Mouse (Mus musculus): ENCODE results near the gene Atp1b2.

DNA sequence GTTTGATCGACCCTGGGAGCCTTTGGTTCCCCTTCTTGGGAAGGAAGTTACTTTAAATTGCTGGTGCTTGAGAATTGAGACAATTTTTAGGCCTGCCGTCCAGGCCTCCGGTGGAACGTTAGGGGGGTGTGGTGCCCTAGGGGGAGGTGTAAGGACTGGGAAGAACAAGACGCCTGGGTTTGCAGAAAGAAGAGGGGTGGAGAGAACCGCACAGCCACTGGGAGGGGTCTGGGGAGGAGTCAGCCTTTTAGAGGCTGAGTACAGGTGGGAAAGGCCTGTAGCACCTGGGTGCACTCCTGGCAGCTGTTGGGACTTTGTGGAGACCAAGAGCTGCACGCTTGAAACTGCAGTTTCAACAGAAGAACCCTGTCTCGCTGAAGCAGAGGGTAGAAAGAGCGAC is 49.0 kb upstream of the Atp1b2 start:
- TF ChIP-seq POLR2A (IDR thresholded peaks at IDR 0.05; ENCODE audit: low read depth, low read length) (no peak), NELFE (IDR thresholded peaks at IDR 0.05; ENCODE audit: low read depth, low read length) (no peak), JUN (IDR thresholded peaks at IDR 0.05; ENCODE audit: insufficient read depth, low read depth, low read length) (no peak), ETS1 (conservative IDR thresholded peaks at IDR 0.05; ENCODE audit: low read depth, low read length) (no peak), CTCF (conservative IDR thresholded peaks at IDR 0.05 in 1 of 2, IDR thresholded peaks at IDR 0.05 in 1 of 2; ENCODE audit: low read depth in 2 of 2, low read length in 2 of 2) (no peak), BHLHE40 (IDR thresholded peaks at IDR 0.05; ENCODE audit: low read depth, low read length) (no peak), NRF1 (IDR thresholded peaks at IDR 0.05; ENCODE audit: low read depth, low read length) (no peak), USF1 (IDR thresholded peaks at IDR 0.05; ENCODE audit: low read depth, low read length) (no peak), MAFK (IDR thresholded peaks at IDR 0.05; ENCODE audit: insufficient replicate concordance, low read length) (no peak)

Measured in CH12.LX (cell line).